Mouse (Mus musculus) limb, embryonic 10.5 days (tissue): ENCODE data around the gene Dhx33. TPM values are rescaled to one million over a fixed set of nuclear protein-coding genes. Genes with fewer than 3 reads are reported as not detected.

Experiments used
- DNase-seq: peaks from one replicate; pipeline ENCODE4 v3.0.0-alpha.2; 2017; ENCODE audit warnings: low spot score
- H3K27ac ChIP-seq: fragments of 300-500 bp; sonication (generic); 2 replicates; pipeline ENCODE4 v1.5.1; 2016; ENCODE audit warnings: mild to moderate bottlenecking
- H3K27me3 ChIP-seq: fragments of 300-500 bp; sonication (generic); 2 replicates; pipeline ENCODE4 v1.6.1; 2016; ENCODE audit warnings: low read depth, mild to moderate bottlenecking; ENCODE audit not compliant: poor library complexity, severe bottlenecking
- H3K36me3 ChIP-seq: fragments of 300-500 bp; sonication (generic); 2 replicates; pipeline ENCODE4 v1.6.1; 2016; ENCODE audit warnings: mild to moderate bottlenecking, moderate library complexity
- H3K4me1 ChIP-seq: fragments of 300-500 bp; sonication (generic); 2 replicates; pipeline ENCODE4 v1.6.1; 2016
- H3K4me3 ChIP-seq: fragments of 300-500 bp; sonication (generic); 2 replicates; pipeline ENCODE4 v1.5.1; 2016; ENCODE audit warnings: mild to moderate bottlenecking, moderate library complexity
- H3K9me3 ChIP-seq: fragments of 300-500 bp; sonication (generic); replicated peaks from 2 replicates; pipeline ENCODE4 v1.6.1; 2016; ENCODE audit warnings: mild to moderate bottlenecking
- WGBS: fragments of 180-500 bp; shearing (Covaris S2); methylation state at CpG from one replicate; pipeline ENCODE4 v1.1.7; 2016; 5-methylcytosine and 5-hydroxymethylcytosine counted together
- polyA plus RNA-seq: library from polyadenylated mRNA; unstranded; fragments of >200 nt; fragmentation: Nextera tagmentation; extraction: Ambion mirVana; gene quantifications from 2 replicates; pipeline ENCODE4 v1.2.1, GENCODE M21; 2016

Gene Dhx33
- polyA plus RNA-seq, 1 experiment from 2014 or later, result 34.1 TPM

DNA sequence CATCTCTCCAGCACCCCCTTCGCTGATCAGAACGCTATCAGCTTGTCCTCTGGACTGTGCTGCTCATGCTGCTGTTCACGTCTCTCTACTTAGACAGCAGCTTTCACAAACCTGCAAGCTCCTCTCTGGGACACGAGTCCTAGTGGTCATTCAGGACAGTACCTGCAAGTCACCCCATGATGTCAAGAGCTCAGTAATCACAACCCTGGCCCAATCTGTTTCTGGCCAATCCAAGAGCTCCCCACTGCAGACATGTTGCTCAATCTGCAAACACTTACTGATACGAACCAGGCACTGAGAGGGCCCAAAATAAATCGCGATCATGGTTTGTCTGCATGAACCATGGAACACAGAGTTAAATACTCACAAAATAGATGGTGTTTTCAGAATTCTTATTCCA is 8.5 kb upstream of the Dhx33 start:
- DNase-seq, result no peak
- H3K9me3 ChIP-seq, result no peaks in the 10 kb centered on the region
- no peak overlapping the region for H3K27ac ChIP-seq
- H3K4me1 ChIP-seq, result peaks cover 2% of the 10 kb centered on the region
- H3K4me3 ChIP-seq, result no peak overlapping the region
- no peaks in the 10 kb centered on the region for H3K27me3 ChIP-seq
- H3K36me3 ChIP-seq, result peaks cover 71% of the 10 kb centered on the region
- WGBS, result 93% methylated on average over 7 of the region's 7 CpGs

- 96% methylated on average over 3 of the region's 3 CpGs for WGBS
- Histone ChIP-seq H3K36me3 (peaks cover 60% of the 10 kb centered on the region), H3K9me3 (no peaks in the 10 kb centered on the region), H3K27ac (no peak overlapping the region), H3K27me3 (no peaks in the 10 kb centered on the region), H3K4me3 (no peak overlapping the region), H3K4me1 (peaks cover 4% of the 10 kb centered on the region)
- DNase-seq, result no peak
Observed at GRCm38 (mm10) chr11:71008321-71008720, 4.1 kb upstream of the Dhx33 start.

DNA sequence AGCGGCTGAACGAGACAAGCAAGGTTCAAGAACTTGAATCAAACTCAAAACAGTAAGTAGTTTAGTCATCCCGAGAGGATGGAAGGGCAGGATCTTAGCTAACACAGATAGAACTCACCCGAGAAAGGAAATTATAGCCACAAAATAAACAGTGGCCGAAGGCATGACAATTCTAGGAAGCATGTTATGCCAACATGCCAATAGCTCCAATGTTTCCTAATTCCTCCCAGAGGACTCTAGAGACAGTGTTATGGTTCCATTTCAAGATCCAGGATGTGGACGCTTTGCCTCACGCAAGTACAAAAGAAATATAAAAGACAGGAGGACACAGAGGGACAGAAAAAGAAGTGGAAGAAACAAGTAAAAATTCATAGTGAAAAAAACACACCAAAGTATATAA is 3.6 kb upstream of the Dhx33 start:
- DNase-seq, result no peak

GRCm38 (mm10) chr11:71007026-71007425 is 2.8 kb upstream of the Dhx33 start:
- WGBS, result 94% methylated on average over 6 of the region's 6 CpGs

More for the DNA sequence above, 3.6 kb upstream of the Dhx33 start:
- 94% methylated on average over 7 of the region's 7 CpGs for WGBS
- Histone ChIP-seq H3K4me3 (no peak overlapping the region), H3K27ac (no peak overlapping the region), H3K27me3 (no peaks in the 10 kb centered on the region), H3K9me3 (no peaks in the 10 kb centered on the region), H3K4me1 (peaks cover 8% of the 10 kb centered on the region), H3K36me3 (peaks cover 57% of the 10 kb centered on the region)

GRCm38 (mm10) chr11:71005046-71005445 is 809 bp upstream of the Dhx33 start:
- Histone ChIP-seq H3K4me3 (peak overlapping the region; percentile 91), H3K36me3 (peaks cover 42% of the 10 kb centered on the region), H3K27ac (peak overlapping the region; percentile 71; the same call in 1 of the 2 replicates), H3K9me3 (no peaks in the 10 kb centered on the region), H3K4me1 (peaks cover 13% of the 10 kb centered on the region), H3K27me3 (no peaks in the 10 kb centered on the region)
- 72% methylated on average over 5 of the region's 5 CpGs for WGBS
- no peak for DNase-seq

More at GRCm38 (mm10) chr11:71007026-71007425, 2.8 kb upstream of the Dhx33 start:
- H3K4me3 ChIP-seq, result no peak overlapping the region
- no peaks in the 10 kb centered on the region for H3K27me3 ChIP-seq
- H3K36me3 ChIP-seq, result peaks cover 49% of the 10 kb centered on the region
- peaks cover 13% of the 10 kb centered on the region for H3K4me1 ChIP-seq
- no peak overlapping the region for H3K27ac ChIP-seq
- DNase-seq, result no peak
- no peaks in the 10 kb centered on the region for H3K9me3 ChIP-seq

GRCm38 (mm10) chr11:71003611-71004315 is 474 bp downstream of the Dhx33 start:
- peaks cover 13% of the 10 kb centered on the region for H3K4me1 ChIP-seq
- DNase-seq, result no peak
- H3K9me3 ChIP-seq, result no peaks in the 10 kb centered on the region
- peak overlapping the region; percentile 91 for H3K4me3 ChIP-seq
- H3K27me3 ChIP-seq, result no peaks in the 10 kb centered on the region
- WGBS, result under 1% methylated on average over 49 of the region's 49 CpGs
- H3K36me3 ChIP-seq, result peaks cover 42% of the 10 kb centered on the region
- peak overlapping the region; percentile 86 for H3K27ac ChIP-seq

GRCm38 (mm10) chr11:71001167-71001566 is 3.1 kb downstream of the Dhx33 start:
- 92% methylated on average over 4 of the region's 4 CpGs for WGBS
- Histone ChIP-seq H3K4me1 (peaks cover 13% of the 10 kb centered on the region), H3K27me3 (no peaks in the 10 kb centered on the region), H3K36me3 (peaks cover 52% of the 10 kb centered on the region), H3K27ac (no peak overlapping the region), H3K4me3 (no peak overlapping the region), H3K9me3 (no peaks in the 10 kb centered on the region)
- no peak for DNase-seq

DNA sequence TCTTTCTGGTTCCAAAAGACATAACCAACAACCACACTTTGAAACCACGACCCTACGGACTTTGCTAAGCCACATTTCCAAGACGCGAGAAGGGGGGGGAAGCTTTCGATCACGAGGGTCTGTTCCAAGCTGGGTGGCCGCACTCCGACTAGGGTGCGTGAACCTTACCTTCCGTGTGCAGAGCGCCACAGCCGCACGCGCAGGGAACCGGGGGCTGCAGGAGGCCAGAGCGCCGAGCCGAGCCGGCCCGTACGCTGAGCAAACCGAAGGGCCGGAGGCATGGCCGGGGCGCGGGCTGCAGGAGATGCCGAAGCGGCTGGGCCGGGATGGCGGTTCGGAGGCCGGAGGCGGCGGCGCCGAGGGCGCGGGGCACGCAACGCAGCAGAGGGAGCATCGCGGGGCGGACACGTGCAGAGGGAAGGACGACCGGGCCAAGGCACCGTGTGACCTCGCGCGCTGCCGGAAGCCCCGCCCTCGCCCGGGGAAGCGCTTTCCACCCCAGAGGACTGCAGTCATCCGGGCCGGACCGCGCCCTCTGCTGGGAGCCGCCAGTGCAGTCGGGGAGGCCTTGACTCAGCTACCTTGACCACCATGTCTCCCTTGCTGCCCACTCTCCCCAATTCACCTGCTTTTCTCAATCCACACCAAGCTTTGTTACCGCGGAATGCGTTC is 21.5 kb downstream of the Dhx33 start, which contains the start of gene C1qbp:
Gene C1qbp, minus strand, starts transcription at position 470 of the 672 bp plus-strand sequence.
- Histone ChIP-seq H3K27ac (peak within 1 kb of the TSS; percentile 92), H3K27me3 (no peaks in the 10 kb centered on the region), H3K36me3 (peaks cover 80% of the 10 kb centered on the region), H3K4me1 (peaks cover 12% of the 10 kb centered on the region), H3K9me3 (no peaks in the 10 kb centered on the region), H3K4me3 (peak within 1 kb of the TSS; percentile 99)
- DNase-seq, result peak; percentile 98
- under 1% methylated on average over 64 of the region's 64 CpGs for WGBS

GRCm38 (mm10) chr11:70982030-70982429 is 22.2 kb downstream of the Dhx33 start:
- WGBS, result 14% methylated on average over 12 of the region's 12 CpGs
- peaks cover 12% of the 10 kb centered on the region for H3K4me1 ChIP-seq
- peak overlapping the region; percentile 92 for H3K27ac ChIP-seq
- no peaks in the 10 kb centered on the region for H3K27me3 ChIP-seq
- no peak for DNase-seq
- peaks cover 80% of the 10 kb centered on the region for H3K36me3 ChIP-seq
- H3K4me3 ChIP-seq, result peak overlapping the region; percentile 99
- no peaks in the 10 kb centered on the region for H3K9me3 ChIP-seq

DNA sequence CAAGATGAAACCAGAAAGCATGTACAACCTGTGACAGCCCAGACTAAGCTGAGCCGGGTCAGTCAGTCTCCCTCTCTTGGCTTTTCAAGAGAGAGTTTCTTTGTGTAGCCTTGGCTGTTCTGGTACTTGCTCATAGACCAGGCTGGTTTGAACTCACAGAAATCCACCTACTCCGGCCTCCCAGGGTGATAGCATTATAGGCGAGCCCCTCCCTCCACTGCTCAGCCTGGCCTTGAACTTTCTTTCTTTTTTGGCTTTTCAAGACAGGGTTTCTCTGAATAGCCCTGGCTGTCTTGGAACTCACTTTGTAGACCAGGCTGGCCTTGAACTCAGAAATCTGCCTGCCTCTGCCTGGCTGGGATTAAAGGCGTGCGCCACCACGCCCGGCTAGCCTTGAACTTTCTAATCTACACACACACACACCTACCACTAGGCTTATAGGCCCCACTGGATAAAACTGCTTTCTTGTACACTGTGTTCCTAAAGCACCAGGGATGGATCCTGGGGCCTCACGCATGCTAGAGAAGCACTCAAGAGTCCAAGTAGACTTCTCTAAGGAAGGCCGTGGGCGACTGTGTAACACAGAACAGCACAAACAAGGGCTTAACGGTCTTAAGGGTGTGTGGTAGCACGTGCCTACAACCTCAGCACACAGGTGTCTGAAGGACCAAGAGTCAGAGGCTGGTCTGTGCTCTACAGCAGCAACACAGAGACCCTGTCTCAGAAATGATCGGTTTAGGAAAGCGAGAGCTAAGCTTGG is 23.3 kb downstream of the Dhx33 start:
- Histone ChIP-seq H3K36me3 (peaks cover 80% of the 10 kb centered on the region), H3K9me3 (no peaks in the 10 kb centered on the region), H3K4me3 (peak overlapping the region; percentile 99), H3K27me3 (no peaks in the 10 kb centered on the region), H3K27ac (no peak overlapping the region), H3K4me1 (peaks cover 12% of the 10 kb centered on the region)
- DNase-seq, result no peak
- WGBS, result 94% methylated on average over 14 of the region's 14 CpGs

DNA sequence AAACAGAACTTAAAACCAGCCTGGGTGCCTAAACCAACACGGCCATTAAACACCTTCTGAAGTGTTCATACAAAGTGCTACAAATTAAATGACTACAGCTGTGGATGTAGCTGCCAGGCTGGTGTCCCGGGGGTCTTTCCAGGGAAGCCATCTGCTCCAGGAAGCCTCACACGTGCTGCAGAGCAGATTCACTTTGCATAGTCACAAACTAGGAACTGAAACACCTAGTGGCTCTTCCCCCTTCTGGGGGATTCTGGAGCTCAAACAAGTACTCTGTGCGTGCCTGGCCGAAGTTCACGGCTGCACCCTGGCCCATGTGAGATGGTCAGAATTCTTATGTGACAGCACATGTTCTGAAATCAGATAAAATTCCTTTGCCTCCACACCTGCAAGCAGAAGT is 24.0 kb downstream of the Dhx33 start:
- H3K9me3 ChIP-seq, result no peaks in the 10 kb centered on the region
- no peak overlapping the region for H3K27ac ChIP-seq
- no peak overlapping the region for H3K4me3 ChIP-seq
- WGBS, result 93% methylated on average over 6 of the region's 6 CpGs
- peaks cover 80% of the 10 kb centered on the region for H3K36me3 ChIP-seq
- DNase-seq, result no peak
- H3K27me3 ChIP-seq, result no peaks in the 10 kb centered on the region
- peaks cover 12% of the 10 kb centered on the region for H3K4me1 ChIP-seq

DNA sequence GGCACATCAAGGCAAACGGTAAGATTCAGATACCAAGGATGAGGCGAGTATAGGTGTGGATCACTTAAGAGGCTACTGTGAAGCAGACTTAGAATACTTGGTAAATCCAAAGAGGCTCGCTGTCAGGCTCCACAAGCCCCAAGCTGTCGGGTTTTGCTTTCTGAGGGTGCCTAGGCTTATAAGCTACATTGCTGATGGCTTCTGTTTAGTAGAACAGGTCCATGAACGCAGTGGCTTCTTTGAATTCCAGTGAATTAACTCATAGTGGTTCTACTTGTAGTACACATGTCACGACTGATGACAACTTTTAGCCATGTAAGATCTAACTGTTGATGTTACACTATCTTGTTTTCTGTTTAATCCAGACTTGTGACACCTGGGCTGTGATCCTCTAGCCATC is 26.9 kb downstream of the Dhx33 start:
- no peaks in the 10 kb centered on the region for H3K9me3 ChIP-seq
- peaks cover 12% of the 10 kb centered on the region for H3K4me1 ChIP-seq
- peaks cover 92% of the 10 kb centered on the region for H3K36me3 ChIP-seq
- DNase-seq, result no peak
- 86% methylated on average over 6 of the region's 6 CpGs for WGBS
- H3K27me3 ChIP-seq, result no peaks in the 10 kb centered on the region
- H3K4me3 ChIP-seq, result no peak overlapping the region
- H3K27ac ChIP-seq, result no peak overlapping the region

DNA sequence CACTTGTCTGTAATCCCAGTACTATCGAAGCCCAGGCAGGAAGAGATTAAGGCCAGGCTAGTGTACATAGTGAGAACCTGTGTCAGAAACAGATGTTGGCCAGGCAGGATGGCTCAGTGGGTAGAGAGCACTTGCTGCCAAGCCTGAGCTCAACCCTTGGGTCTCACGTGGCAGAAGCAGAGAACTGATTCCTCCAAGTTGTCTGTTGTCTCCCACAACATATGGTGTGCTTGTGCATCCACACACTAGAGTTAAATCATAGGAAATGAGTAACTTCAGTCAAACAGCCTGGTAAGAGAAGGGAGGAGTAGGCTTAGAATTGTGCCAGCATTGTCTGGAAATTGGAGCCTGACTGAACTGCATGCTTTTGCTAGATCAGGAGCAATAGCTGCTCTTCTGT is 29.0 kb downstream of the Dhx33 start:
- no peak overlapping the region for H3K4me3 ChIP-seq
- H3K27me3 ChIP-seq, result no peaks in the 10 kb centered on the region
- 82% methylated on average over 2 of the region's 2 CpGs for WGBS
- no peak for DNase-seq
- no peaks in the 10 kb centered on the region for H3K9me3 ChIP-seq
- H3K4me1 ChIP-seq, result peaks cover 7% of the 10 kb centered on the region; the same call in 1 of the 2 replicates
- peaks cover 84% of the 10 kb centered on the region for H3K36me3 ChIP-seq
- no peak overlapping the region for H3K27ac ChIP-seq
